Mouse (Mus musculus): ENCODE measurements around the gene Rac3. TPM values are rescaled to one million over a fixed set of nuclear protein-coding genes. Genes with fewer than 3 reads are reported as not detected.
"Not testable (repeated sequence)": the region's sequence is repeated elsewhere in the genome, so short reads cannot be mapped to it uniquely, and the experiment has no call there.

The Rac3 gene
- total RNA-seq, 2 experiments from 2014 or later = 0.36 to 1.6 TPM

DNA sequence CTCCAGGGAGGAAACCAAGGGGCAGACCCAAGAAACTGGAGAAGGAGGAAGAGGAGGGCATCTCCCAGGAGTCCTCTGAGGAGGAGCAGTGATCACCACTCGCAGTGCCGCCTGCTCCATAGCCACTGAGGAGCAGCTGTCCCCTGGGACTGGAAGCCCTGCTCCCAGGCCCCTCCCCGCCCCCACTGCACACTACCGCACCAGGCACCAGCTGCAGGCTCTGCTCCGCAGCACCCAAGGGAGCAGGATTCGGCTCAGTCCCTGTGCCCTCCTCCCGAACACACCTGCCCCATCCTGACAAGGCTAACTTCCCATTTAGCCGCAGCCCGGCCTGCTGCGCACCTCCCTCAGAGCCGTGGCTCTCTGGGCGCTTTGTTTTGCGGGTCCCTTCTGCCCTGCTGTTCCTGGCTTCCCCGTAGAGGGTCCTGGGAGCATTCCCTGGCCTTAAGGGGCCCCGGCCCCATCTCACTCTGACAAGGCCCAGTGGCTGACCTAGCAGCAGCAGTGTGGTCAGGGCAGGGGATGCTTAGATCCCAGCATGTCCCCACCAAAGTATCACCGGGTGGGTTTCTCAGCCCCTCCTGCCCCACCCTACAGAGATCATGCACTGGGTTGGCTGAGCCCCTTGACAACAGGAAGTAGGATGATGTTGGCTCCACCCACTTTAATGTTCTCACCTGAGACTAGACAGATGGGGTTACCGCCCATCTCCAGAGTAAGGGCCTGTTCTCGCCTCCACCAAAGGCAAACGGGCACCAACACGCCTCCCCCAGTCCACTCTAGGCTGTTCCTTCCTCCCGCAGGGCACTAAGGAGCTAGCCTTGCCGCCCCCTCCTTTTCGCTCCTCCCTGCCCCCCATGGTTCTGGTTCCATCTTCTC lies 42.1 kb downstream of the Rac3 start:
- intact Hi-C loops (cut with DNase I); DNase-seq: not testable (repeated sequence)

DNA sequence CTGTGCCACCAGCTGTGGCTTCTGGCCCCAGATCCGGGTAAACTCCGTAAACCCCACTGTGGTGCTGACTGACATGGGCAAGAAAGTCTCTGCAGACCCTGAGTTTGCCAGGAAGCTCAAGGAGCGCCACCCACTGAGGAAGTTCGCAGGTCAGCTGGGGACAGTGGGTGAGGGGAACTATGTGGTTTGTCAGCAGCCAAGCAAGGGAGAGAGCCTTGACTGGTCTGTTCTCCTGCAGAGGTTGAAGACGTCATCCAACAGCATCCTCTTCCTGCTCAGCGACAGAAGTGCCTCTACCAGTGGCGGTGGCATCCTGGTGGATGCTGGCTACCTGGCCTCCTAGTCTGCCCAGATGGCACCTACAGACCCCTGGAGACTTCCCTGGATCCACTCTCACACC lies 45.8 kb downstream of the Rac3 start:
- DNase-seq; intact Hi-C loops (cut with DNase I): not testable (repeated sequence)

DNA sequence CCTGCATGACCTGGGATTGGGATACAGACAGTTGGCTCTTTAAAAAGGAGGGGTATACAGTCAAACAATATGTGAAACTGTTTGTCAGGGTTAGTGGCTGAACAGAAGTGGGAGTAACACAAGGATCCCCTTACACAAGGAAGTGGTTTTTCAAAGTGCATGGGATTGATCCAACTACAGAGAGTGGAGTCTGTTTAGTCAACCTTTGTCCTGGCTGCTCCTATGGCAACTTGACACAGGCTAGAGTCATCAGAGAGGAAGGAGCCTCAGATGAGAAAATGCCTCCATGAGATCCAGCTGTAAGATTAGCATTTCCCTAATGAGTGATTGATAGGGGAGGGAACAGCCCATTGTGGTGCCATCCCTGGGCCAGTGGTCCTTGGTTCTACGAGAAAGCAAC lies 46.9 kb downstream of the Rac3 start:
- no peak for DNase-seq
- intact Hi-C loops (cut with DNase I) = no loop called here

DNA sequence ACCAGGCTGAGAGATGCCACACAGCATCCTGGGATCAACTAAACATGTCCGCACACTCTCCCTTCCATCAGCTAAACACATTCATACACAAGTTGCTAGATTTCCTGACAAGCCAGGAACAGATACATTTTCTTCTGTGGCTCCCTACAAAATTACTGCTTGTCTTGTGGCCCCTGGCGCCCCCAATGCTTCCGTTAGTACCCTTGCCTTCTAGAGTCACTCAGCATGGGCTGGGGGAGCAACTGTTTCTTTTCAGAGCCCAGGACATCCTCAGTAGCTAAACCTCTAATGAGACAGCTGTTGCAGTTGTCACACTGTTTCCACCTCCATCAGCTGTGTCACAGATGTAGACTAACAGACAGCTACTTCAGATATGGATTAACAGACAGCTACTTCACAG lies 51.5 kb downstream of the Rac3 start:
- no peak for DNase-seq
- intact Hi-C loops (cut with DNase I) = loop anchor here (10.0 kb wide), 1 partner anchor 258 kb away; no protein-coding TSS in a partner anchor

Other genes with a start within 250 kb of the Rac3 start
- 100 to 1,000 TPM; 222 to 245 TPM for gene Mrpl12, start 236.9 kb upstream of the Rac3 start, total RNA-seq (2021)
- 10 to 100 TPM; 13.4 to 15.0 TPM for gene Slc25a10, start 229.6 kb upstream of the Rac3 start, total RNA-seq (2021)
- gene Gcgr, start 190.8 kb upstream of the Rac3 start, total RNA-seq (2021) = 1 to 10 TPM in 1 of 2 experiments, under 1 TPM in 1; 0.80 to 1.2 TPM
- gene Mcrip1, start 171.7 kb upstream of the Rac3 start, total RNA-seq (2021) = 10 to 100 TPM; 43.1 to 43.7 TPM
- gene Ppp1r27, start 170.3 kb upstream of the Rac3 start, total RNA-seq (2021) = under 1 TPM in 1 of 2 experiments, not detected in 1; 0.67 TPM
- gene P4hb, start 148.2 kb upstream of the Rac3 start, total RNA-seq (2021) = 100 to 1,000 TPM; 252 to 258 TPM
- gene Arhgdia, start 139.8 kb upstream of the Rac3 start, total RNA-seq (2021) = 100 to 1,000 TPM; 147 to 150 TPM
- gene Alyref, start 123.1 kb upstream of the Rac3 start, total RNA-seq (2021) = 10 to 100 TPM; 46.4 to 47.8 TPM
- gene Anapc11, start 123.0 kb upstream of the Rac3 start, total RNA-seq (2021) = 10 to 100 TPM; 75.6 to 87.1 TPM
- gene Npb, start 113.0 kb upstream of the Rac3 start, total RNA-seq (2021) = not detected
- gene Pcyt2, start 103.5 kb upstream of the Rac3 start, total RNA-seq (2021) = 10 to 100 TPM; 48.2 to 54.6 TPM
- gene Sirt7, start 96.2 kb upstream of the Rac3 start, total RNA-seq (2021) = 10 to 100 TPM; 10.0 to 10.1 TPM
- gene Mafg, start 87.9 kb upstream of the Rac3 start, total RNA-seq (2021) = 10 to 100 TPM; 39.3 to 43.8 TPM
- gene Pycr1, start 77.7 kb upstream of the Rac3 start, total RNA-seq (2021) = 1 to 10 TPM; 1.2 to 1.3 TPM
- gene Myadml2, start 73.3 kb upstream of the Rac3 start, total RNA-seq (2021) = 10 to 100 TPM; 76.1 to 78.1 TPM
- gene Notum, start 60.3 kb upstream of the Rac3 start, total RNA-seq (2021) = not detected
- gene Aspscr1, start 48.5 kb upstream of the Rac3 start, total RNA-seq (2021) = 10 to 100 TPM; 42.2 to 43.0 TPM
- gene Cenpx, start 7.7 kb upstream of the Rac3 start, total RNA-seq (2021) = 10 to 100 TPM; 33.1 to 38.3 TPM
- gene Lrrc45, start 7.5 kb upstream of the Rac3 start, total RNA-seq (2021) = 1 to 10 TPM; 5.3 to 7.0 TPM
- 10 to 100 TPM in 1 of 2 experiments, 1 to 10 TPM in 1; 9.2 to 12.0 TPM for gene Dcxr, start 5.8 kb downstream of the Rac3 start, total RNA-seq (2021)
- gene Cbr2, start 10.6 kb downstream of the Rac3 start, total RNA-seq (2021) = 10 to 100 TPM; 14.4 to 19.7 TPM
- gene Hmga1b, start 41.3 kb downstream of the Rac3 start, total RNA-seq (2021) = 10 to 100 TPM; 22.1 to 34.1 TPM
- gene Rfng, start 62.7 kb downstream of the Rac3 start, total RNA-seq (2021) = 10 to 100 TPM; 11.2 to 13.3 TPM
- 10 to 100 TPM; 54.6 to 58.4 TPM for gene Gps1, start 62.8 kb downstream of the Rac3 start, total RNA-seq (2021)
- 10 to 100 TPM; 25.0 to 29.0 TPM for gene Dus1l, start 74.9 kb downstream of the Rac3 start, total RNA-seq (2021)
- gene Fasn, start 103.1 kb downstream of the Rac3 start, total RNA-seq (2021) = 10 to 100 TPM; 17.3 to 65.9 TPM
- gene Ccdc57, start 211.4 kb downstream of the Rac3 start, total RNA-seq (2021) = 1 to 10 TPM in 1 of 2 experiments, under 1 TPM in 1; 0.79 to 1.6 TPM
- gene Slc16a3, start 227.0 kb downstream of the Rac3 start, total RNA-seq (2021) = 1 to 10 TPM; 1.3 to 1.9 TPM

Data from heart, postnatal 36 days (tissue).